Mouse (Mus musculus) heart, adult 2 months (tissue): ENCODE data around the gene Desi2.
"Not testable (repeated sequence)": the region's sequence is repeated elsewhere in the genome, so short reads cannot be mapped to it uniquely, and the experiment has no call there.

Experiments used
- CTCF ChIP-seq: fragments of 200-600 bp; IDR thresholded peaks from 2 replicates; pipeline ENCODE4 v1.8.1; 2022; ENCODE audit warnings: antibody characterized with exemption, mild to moderate bottlenecking, moderate library complexity
- EP300 ChIP-seq: fragments of 200-500 bp; IDR thresholded peaks from 2 replicates; pipeline ENCODE4 v1.6.1; 2011; ENCODE audit warnings: low read depth, low read length, control low read depth; ENCODE audit not compliant: insufficient read depth
- POLR2A ChIP-seq: fragments of 200-500 bp; IDR thresholded peaks from 2 replicates; pipeline ENCODE4 v1.6.1; 2011; ENCODE audit warnings: mild to moderate bottlenecking, low read depth, low read length, control low read depth; ENCODE audit not compliant: insufficient read depth

- TF ChIP-seq CTCF, POLR2A, EP300: not testable (repeated sequence)
These were observed 96.1 kb downstream of the Desi2 start for GRCm38 (mm10) chr1:178283314-178283713.
